Mouse (Mus musculus): Measurements from ENCODE around the gene Kcnd3. TPM values are rescaled to one million over a fixed set of nuclear protein-coding genes. Genes with fewer than 3 reads are reported as not detected.

Kcnd3 gene
- polyA plus RNA-seq, 1 experiment from 2014 or later: 0.99 TPM

DNA sequence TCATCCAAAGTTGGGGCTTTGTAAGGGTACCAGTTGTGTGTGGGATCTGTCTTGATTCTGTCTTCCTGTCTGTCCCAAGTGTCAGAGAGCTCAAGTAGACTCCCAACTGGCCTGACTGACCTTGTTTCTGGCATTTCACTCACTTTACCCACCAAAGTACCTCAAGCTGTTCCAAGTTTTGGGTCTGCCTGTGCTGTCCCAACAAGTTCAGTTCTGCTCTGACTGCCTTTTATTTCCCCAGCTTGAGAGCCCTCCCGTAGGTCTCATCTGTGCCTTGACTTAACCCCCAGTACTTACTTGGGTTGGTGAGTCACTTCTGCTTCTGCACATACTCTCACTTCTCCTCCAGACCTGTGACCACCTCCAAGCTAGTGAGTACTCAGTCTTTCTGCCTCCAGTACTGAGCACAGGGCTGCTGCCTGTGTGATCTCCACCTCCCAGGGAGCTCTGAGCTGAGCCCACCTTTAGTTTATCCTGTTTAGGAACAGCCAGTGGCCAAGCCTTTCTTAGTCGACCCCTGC, 269.6 kb downstream of the Kcnd3 start:
- Histone ChIP-seq H3K9ac (ENCODE audit: low read length) (no peak overlapping the region), H3K9me3 (ENCODE audit: control insufficient read depth, low read length) (no peaks in the 10 kb centered on the region), H3K4me2 (ENCODE audit: low read depth) (no peak overlapping the region), H3K36me3 (ENCODE audit: control insufficient read depth, insufficient read depth, low read length) (no peaks in the 10 kb centered on the region), H3K4me1 (ENCODE audit: control insufficient read depth, insufficient read depth, low read length) (peaks cover 5% of the 10 kb centered on the region; the same call in 1 of the 2 replicates), H3K27me3 (ENCODE audit: control insufficient read depth, insufficient read depth, low read length) (no peaks in the 10 kb centered on the region), H3K27ac (ENCODE audit: low read depth, low read length) (no peak overlapping the region), H3K4me3 (ENCODE audit: low read depth, low read length) (no peak overlapping the region)
- WGBS: 79% methylated on average over 2 of the region's 2 CpGs
- ATAC-seq (ENCODE audit: insufficient read depth, low FRiP score, low TSS enrichment): no peak
- no peak for DNase-seq (ENCODE audit: low spot score)

DNA sequence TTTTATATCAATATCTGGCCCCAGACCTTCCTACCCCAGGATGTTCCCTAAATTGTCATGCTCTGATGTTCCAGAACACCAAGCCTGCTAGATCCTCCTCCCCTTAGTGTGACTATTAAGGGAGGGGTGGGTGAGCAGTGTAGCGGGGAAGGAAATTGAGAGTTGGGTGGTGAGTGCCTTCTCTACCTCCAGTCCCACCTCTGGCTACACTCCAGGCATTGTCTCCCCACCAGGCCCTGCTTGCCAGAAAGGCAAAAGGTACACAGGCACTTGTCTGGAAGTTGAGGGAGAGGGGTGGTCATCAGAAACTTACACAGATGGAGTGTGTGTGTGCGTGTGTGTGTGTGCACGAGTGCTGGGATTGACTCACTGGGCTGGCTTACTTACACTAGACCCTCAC, 270.4 kb downstream of the Kcnd3 start:
- no peak overlapping the region for H3K27ac ChIP-seq (ENCODE audit: low read depth, low read length)

More for the DNA sequence above, 270.4 kb downstream of the Kcnd3 start:
- H3K9ac ChIP-seq (ENCODE audit: low read length): no peak overlapping the region
- no peak for DNase-seq (ENCODE audit: low spot score)
- 89% methylated on average over 3 of the region's 3 CpGs for WGBS
- H3K4me3 ChIP-seq (ENCODE audit: low read depth, low read length): no peak overlapping the region
- no peaks in the 10 kb centered on the region for H3K27me3 ChIP-seq (ENCODE audit: control insufficient read depth, insufficient read depth, low read length)
- H3K4me2 ChIP-seq (ENCODE audit: low read depth): no peak overlapping the region
- H3K36me3 ChIP-seq (ENCODE audit: control insufficient read depth, insufficient read depth, low read length): no peaks in the 10 kb centered on the region
- H3K4me1 ChIP-seq (ENCODE audit: control insufficient read depth, insufficient read depth, low read length): peaks cover 5% of the 10 kb centered on the region; the same call in 1 of the 2 replicates
- no peaks in the 10 kb centered on the region for H3K9me3 ChIP-seq (ENCODE audit: control insufficient read depth, low read length)
- ATAC-seq (ENCODE audit: insufficient read depth, low FRiP score, low TSS enrichment): no peak

Other genes starting within 250 kb of the Kcnd3 start
- 43.3 and 45.9 TPM in 2 replicates for gene Ddx20, start 235.2 kb downstream of the Kcnd3 start, polyA plus RNA-seq (2014; fragmentation: Nextera tagmentation; extraction: Ambion mirVana)